ENCODE assay signal across 8 mouse cellular contexts in genomic region chr1:86448272-86448671, GRCm38 (mm10). TPM values are rescaled to one million over a fixed set of nuclear protein-coding genes. Genes with fewer than 3 reads are reported as not detected.
DNase-seq lines count a peak whose midpoint lies in the region; ATAC-seq and TF ChIP-seq lines count a peak whose summit lies in the region.

No protein-coding gene starts in this region.

- no peak for ATAC-seq in midbrain, embryonic 13.5 days
- ATAC-seq in midbrain, embryonic 11.5 days (ENCODE audit: low FRiP score): no peak

- no peaks in the 10 kb centered on the region for H3K27me3 ChIP-seq in midbrain, embryonic 13.5 days
- H3K27me3 ChIP-seq in midbrain, embryonic 11.5 days (ENCODE audit: control insufficient read depth, insufficient read depth, low read length): no peaks in the 10 kb centered on the region

- TF ChIP-seq POLR2A in embryonic fibroblast, embryonic 13.5 days (IDR thresholded peaks at IDR 0.05; ENCODE audit: low read depth, low read length): 0 out of 2 replicates have a peak, but pooled peaks have one; percentile 29

- intact Hi-C loops in heart, postnatal 14 days (cut with DNase I): no loop called here

- no peak for DNase-seq in midbrain, embryonic 11.5 days (ENCODE audit: low spot score, missing footprints)
- DNase-seq in heart, postnatal 14 days: peak; percentile 44 to 59
- peak; percentile 79 for DNase-seq in skeletal muscle tissue, adult 2 months (ENCODE audit: low read depth, low spot score)
- no peak for DNase-seq in thymus, adult 18-20 months
- DNase-seq in layer of hippocampus, adult 8-10 months (ENCODE audit: low spot score in 2 of 2): no peak
- DNase-seq in testis, postnatal 10 days (ENCODE audit: low spot score): no peak

- 42% methylated on average over 4 of the region's 4 CpGs for WGBS in midbrain, embryonic 13.5 days
- WGBS in midbrain, embryonic 11.5 days: 47% methylated on average over 4 of the region's 4 CpGs

- H3K36me3 ChIP-seq in midbrain, embryonic 13.5 days: no peaks in the 10 kb centered on the region
- no peaks in the 10 kb centered on the region for H3K36me3 ChIP-seq in midbrain, embryonic 11.5 days (ENCODE audit: control insufficient read depth, insufficient read depth, low read length)

- H3K27ac ChIP-seq in midbrain, embryonic 13.5 days: 0 out of 2 replicates have a peak overlapping the region, but pooled peaks have one; percentile 11
- H3K27ac ChIP-seq in midbrain, embryonic 11.5 days (ENCODE audit: low read depth, low read length): no peak overlapping the region
- peak overlapping the region; percentile 97 for H3K27ac ChIP-seq in embryonic fibroblast, embryonic 13.5 days (ENCODE audit: insufficient read depth, low read length)

- no peaks in the 10 kb centered on the region for H3K9me3 ChIP-seq in midbrain, embryonic 13.5 days
- H3K9me3 ChIP-seq in midbrain, embryonic 11.5 days (ENCODE audit: control insufficient read depth, low read length): no peaks in the 10 kb centered on the region

- H3K4me1 ChIP-seq in midbrain, embryonic 13.5 days (replicated peaks): peaks cover 15% of the 10 kb centered on the region
- H3K4me1 ChIP-seq in midbrain, embryonic 11.5 days (ENCODE audit: control insufficient read depth, insufficient read depth, low read length): peaks cover 4% of the 10 kb centered on the region
- H3K4me1 ChIP-seq in embryonic fibroblast, embryonic 13.5 days (ENCODE audit: control insufficient read depth, insufficient read depth, low read length): peaks cover 6% of the 10 kb centered on the region

- H3K9ac ChIP-seq in midbrain, embryonic 13.5 days (replicated peaks): no peak overlapping the region
- no peak overlapping the region for H3K9ac ChIP-seq in midbrain, embryonic 11.5 days (ENCODE audit: low read length)

- H3K4me3 ChIP-seq in midbrain, embryonic 13.5 days (replicated peaks): no peak overlapping the region
- no peak overlapping the region for H3K4me3 ChIP-seq in midbrain, embryonic 11.5 days (ENCODE audit: low read depth, low read length)
- no peak overlapping the region for H3K4me3 ChIP-seq in embryonic fibroblast, embryonic 13.5 days (ENCODE audit: insufficient read depth, low read length)

- TF ChIP-seq CTCF in embryonic fibroblast, embryonic 13.5 days (IDR thresholded peaks at IDR 0.05; ENCODE audit: borderline replicate concordance, insufficient read depth, low read length): no peak

- H3K4me2 ChIP-seq in midbrain, embryonic 13.5 days (replicated peaks): no peak overlapping the region
- no peak overlapping the region for H3K4me2 ChIP-seq in midbrain, embryonic 11.5 days

RNA-seq across cellular contexts. Expression of gene Tex44, which starts 22.1 kb away (rescaled TPM):
- polyA plus RNA-seq in midbrain, embryonic 13.5 days (2015; fragmentation: Nextera tagmentation; extraction: Ambion mirVana): not detected in 2 replicates
- not detected in 2 replicates for polyA plus RNA-seq in midbrain, embryonic 11.5 days (2014; fragmentation: Nextera tagmentation; extraction: Ambion mirVana)
- not detected in 2 replicates for polyA plus RNA-seq in embryonic fibroblast, embryonic 13.5 days (2011; ENCODE audit: insufficient read length, low read depth, missing spikeins)
- total RNA-seq in heart, postnatal 14 days (2021): not detected
- total RNA-seq in layer of hippocampus, adult 8-10 months (2022): not detected

RNA-seq across cellular contexts. Expression of gene Nmur1, which starts 22.2 kb away (rescaled TPM):
- polyA plus RNA-seq in midbrain, embryonic 13.5 days (2015; fragmentation: Nextera tagmentation; extraction: Ambion mirVana): 0.22 TPM in 1 of 2 replicates, not detected in the other
- polyA plus RNA-seq in midbrain, embryonic 11.5 days (2014; fragmentation: Nextera tagmentation; extraction: Ambion mirVana): not detected in 2 replicates
- not detected in 2 replicates for polyA plus RNA-seq in embryonic fibroblast, embryonic 13.5 days (2011; ENCODE audit: insufficient read length, low read depth, missing spikeins)
- not detected for total RNA-seq in heart, postnatal 14 days (2021)
- total RNA-seq in layer of hippocampus, adult 8-10 months (2022): not detected

Comparison
In these comparisons a context has a peak if more than half of its experiments do, and no peak if none do; other contexts are left out.
1. DNase-seq: peak in heart, postnatal 14 days (2 of 2) and skeletal muscle tissue, adult 2 months (single experiment); none in midbrain, embryonic 11.5 days (single experiment), thymus, adult 18-20 months (0 of 2), layer of hippocampus, adult 8-10 months (0 of 2) and testis, postnatal 10 days (single experiment).